Mouse (Mus musculus) naive thymus-derived CD4-positive, alpha-beta T cell, adult 5 months (primary cell): Measurements from ENCODE around the gene Jazf1. TPM values are rescaled to one million over a fixed set of nuclear protein-coding genes. Genes with fewer than 3 reads are reported as not detected.

Experiments
- polyA plus RNA-seq: library from polyadenylated mRNA; unstranded; fragments of 100-300 nt; shearing (Covaris generic); gene quantifications from one replicate; pipeline ENCODE4 v1.2.1, GENCODE M21; 2017

The Jazf1 gene
- 2.2 TPM for polyA plus RNA-seq

DNA sequence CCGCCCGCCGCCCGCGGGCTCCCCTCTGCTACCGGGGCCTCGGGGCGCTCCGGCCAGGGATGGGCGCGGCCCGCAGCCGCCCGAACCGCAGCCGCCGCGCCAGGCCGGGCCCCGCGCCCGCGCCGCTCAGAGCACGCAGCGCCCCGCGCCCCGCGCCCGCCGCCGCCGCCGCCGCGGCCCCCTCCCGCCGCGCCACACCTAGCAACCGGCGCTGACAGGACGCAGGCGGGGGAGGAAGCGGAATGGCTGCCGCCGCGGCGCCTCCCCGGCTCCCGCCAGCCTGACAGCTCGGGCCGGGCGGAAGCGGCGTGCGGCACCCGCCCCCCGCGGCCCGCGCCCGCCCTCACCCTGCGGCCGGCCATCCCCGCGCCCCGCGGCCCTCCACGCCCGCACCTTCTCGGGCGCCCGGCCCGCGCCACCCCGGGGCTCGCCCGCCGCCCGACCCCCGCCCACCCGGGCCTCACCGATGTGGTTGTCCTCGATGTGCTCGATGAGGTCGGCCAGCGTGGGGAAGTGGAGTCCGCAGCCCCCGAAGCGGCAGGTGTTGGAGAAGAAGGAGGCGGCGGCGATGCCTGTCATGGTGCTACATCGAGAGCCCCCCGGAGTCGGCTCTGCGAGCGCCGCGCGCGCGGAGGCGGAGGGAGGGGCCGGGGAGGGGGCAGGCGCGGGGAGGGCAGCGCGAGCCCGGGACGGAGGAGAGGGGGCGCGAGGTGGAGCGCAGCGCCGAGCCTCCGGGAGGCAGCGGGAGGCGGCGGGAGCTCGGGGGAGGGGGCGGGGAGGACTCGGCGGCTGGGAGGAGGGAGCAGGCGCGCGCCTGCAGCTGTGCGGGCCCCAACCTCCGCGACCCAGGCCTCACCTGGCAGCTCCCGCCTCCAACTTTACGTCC is at the start of gene Jazf1:
Gene Jazf1, minus strand, starts transcription at position 643 of the 886 bp plus-strand sequence.

Other genes starting within 250 kb of the Jazf1 start
- 0.12 TPM for gene Creb5, start 218.6 kb upstream of the Jazf1 start, polyA plus RNA-seq